Mouse (Mus musculus): ENCODE measurements around the gene G6pdx. TPM values are rescaled to one million over a fixed set of nuclear protein-coding genes. Genes with fewer than 3 reads are reported as not detected.

The G6pdx gene
- 164 and 168 TPM in 2 replicates for total RNA-seq (2014; fragmentation: Nextera tagmentation)
- 120 and 126 TPM in 2 replicates for total RNA-seq (2017)

DNA sequence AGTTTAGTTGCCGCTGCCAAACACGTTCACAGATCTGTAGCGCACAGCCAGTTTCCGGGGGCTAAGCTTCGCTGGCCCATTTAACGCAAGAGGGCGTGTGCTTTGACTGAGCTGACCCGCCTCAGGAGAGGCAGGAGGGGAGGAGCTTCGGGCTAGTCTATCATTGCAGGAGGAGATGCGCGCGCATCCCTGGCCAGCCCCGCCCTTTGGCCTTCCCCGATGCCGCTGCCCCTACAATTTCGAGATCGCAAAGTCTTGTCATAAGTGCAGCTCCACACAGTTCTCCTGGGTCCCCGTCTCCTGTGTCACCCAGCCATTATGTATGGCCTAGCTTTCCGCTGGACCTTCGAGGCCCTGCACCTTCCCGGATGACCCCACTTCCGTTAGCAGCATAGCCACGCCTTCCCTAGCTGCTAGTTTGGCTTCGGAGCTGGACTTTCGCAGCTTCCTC is at the start of gene G6pdx:
Gene G6pdx (minus strand): TSS at position 369 of the 451 bp plus-strand sequence.
- peak; percentile 62 for ATAC-seq (replicated peaks; ENCODE audit: poor library complexity, severe bottlenecking)

DNA sequence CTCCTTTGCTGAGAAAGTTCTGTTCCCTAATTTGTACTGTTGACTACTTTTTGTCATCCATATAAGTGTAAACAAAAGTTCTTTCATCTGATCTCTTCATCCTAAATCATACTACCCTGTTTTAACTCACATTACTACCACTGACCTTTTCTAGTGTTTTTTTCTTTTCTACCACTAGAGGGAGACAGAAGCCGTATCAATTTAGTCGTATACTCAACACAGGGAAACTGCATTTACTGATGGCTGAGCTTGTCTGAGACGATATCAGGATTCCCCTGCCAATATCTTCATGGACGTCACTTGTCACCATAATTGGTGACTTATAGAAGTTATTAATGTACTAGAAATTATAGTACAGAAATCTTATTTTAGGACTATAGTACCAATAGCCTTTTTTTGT is 23.8 kb upstream of the G6pdx start:
- ATAC-seq (replicated peaks; ENCODE audit: poor library complexity, severe bottlenecking) = peak; percentile 52

DNA sequence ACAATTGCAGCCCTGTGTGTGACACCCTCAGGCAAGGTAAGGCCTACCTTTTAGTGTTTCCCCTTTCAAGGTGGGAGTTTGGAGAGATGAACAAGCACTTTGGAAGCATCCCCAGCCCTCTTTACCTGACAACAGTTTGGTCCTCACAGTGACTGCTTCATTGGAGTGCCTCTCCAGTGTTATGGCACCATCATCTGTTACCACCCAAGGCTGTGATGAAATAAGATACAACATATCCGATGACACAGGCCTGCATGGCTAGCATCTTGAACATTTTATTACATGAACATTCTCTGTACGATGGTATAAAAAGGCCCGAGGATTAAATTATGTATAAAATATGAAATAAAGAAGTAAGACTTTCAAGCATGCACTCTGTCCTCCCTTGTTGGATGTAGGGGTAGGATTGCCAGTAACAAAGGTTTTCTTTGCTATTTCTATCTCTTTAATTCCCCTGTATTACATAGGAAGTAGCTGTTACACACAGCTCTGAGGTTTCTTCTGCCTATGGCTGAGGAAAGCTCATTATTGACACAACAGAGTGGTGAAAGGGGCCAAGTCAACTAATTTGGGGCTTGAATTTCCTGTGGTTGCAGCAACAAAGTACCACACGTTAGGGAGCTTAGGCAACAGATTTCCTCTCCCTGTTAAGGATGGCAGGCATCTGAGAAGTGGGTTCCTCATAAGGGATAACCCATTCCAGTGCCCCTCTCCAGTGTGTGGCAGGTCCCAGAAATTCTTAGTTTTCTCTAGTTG is 22.3 kb upstream of the G6pdx start:
- ATAC-seq (replicated peaks; ENCODE audit: poor library complexity, severe bottlenecking) = peak; percentile 98

DNA sequence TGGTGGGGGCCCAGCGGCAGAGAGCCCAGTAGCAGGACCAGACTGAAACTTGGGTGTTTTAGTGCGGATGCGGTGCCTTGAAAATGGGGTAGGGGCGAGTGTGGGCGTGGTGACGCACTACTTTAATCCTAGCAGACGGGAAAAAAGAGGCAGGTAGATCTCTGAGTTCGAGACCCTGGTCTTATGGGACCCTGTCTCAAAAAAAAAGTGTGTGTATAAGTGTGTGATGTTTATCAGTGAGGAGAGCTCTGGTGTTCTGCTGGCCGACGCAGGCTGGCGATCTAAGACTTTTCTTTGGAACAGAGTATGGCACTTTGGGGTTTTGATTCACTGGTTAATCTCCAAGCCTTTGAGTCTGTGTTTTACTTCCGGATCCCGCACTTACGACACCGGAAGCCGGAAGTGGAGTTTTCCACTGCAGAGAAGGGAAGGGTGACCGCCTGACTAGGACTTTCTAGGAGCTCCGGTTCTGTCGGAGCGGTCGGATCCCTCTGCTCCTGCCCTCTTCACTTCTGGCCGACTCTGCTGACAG is 362 bp upstream of the G6pdx start:
- peak; percentile 22 for ATAC-seq (replicated peaks; ENCODE audit: poor library complexity, severe bottlenecking)

DNA sequence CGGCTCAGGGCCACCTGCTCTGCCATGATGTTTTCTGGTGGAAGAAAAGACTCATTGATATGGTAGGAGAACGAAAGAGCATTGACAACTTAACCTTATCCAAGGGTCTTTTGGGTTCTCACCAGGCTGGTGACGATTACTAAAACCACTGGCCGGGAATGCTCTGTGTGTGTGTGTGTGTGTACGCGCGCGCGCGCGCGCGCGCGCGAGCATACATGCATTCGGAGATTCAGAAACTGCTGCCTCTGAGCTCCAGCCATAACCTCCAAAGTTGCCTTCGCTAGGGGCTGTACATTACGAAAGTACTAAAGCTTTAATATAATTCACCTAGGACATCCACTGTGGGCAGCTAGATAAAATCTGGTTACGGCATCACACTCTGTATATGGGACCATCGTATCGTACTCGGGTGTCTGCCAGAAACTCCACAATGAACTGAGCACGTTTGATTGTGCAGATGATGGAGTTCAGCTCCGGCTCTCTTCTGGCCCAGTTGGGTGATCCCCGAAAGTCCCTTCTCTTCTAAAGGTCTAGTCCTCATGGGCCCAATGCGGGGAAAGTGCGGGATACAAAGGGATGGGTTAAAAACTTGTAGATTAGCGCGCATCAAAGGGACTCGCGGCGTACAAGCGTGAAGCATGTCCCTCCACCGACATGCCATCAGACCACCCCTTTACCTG is 708 bp downstream of the G6pdx start:
- no peak for ATAC-seq (replicated peaks; ENCODE audit: poor library complexity, severe bottlenecking)

DNA sequence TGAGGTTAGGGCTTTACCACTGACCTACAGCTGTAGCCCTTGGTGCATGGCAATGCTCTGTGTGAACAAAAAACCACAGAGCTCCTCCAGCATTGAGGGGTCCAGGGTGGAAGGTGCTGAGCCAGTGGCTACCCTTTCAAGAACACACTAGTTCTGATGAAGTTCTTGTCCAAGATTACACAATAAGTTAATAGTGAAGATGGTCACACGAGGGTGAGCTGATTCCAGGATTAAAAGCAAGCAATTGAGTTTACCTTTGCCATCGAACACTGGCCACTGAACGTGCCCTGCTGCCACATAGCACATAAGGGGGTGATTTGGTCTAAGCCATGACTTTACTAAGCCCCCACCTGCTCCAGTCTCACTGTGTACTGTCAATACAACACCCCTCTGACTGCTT is 1.9 kb downstream of the G6pdx start:
- no peak for ATAC-seq (replicated peaks; ENCODE audit: poor library complexity, severe bottlenecking)

DNA sequence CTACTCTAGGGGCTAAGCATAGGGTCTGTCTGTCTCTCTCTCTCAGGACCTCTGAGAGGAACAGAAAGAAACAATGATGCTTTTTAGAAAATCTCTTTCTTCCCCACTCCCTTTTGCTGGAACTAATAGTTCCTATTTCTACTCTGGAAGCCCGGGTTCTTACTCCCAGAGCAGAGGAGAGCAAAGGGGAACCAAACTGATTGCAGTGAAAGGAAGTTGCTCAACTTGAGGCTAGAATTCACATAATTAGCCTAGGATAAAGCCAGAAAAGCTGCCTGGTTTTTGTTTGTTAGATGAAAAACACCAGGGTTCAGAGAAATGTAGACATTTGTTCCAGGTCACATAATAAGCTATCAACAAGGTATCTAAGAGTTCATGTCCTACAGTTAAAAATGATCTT is 2.7 kb downstream of the G6pdx start:
- ATAC-seq (replicated peaks; ENCODE audit: poor library complexity, severe bottlenecking) = peak; percentile 21

DNA sequence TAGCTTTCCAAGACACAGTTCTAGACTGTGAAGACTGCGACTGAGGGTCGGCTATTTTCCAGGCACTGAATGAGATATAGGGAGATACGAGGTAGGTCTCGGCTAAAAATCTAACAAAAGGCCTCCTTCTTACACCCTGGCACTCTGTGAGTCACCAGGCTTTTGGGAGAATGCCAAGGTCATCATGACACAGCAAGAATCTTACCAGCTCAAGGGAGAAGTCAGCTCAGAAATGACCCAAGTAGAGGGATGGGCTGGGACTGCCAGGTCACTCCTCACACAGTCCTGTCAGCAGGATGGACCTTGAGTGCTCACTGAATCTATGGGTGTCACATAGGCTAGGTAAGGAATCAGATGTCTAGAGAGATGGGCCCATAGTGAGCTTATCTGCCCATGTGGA is 3.8 kb downstream of the G6pdx start:
- ATAC-seq (replicated peaks; ENCODE audit: poor library complexity, severe bottlenecking) = peak; percentile 13

DNA sequence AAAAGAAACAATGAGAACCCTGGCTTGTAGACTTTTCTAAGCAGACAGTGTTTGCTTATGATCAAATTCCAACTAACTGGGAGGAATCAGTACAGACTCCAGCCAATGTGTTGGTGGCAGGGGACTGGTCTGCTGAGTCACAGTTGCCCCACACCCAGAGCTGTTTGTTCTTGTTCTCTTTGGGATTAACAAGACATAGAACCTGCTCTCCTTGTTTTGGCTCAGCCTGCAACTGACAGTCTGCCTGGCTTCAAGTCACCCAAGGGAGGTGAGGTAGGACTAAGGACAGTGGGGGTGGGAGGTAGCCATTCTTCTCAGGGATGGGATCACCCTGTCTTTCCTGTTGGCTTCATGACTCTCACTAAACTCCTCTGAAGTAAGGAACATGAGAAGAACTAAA is 4.6 kb downstream of the G6pdx start:
- no peak for ATAC-seq (replicated peaks; ENCODE audit: poor library complexity, severe bottlenecking)

DNA sequence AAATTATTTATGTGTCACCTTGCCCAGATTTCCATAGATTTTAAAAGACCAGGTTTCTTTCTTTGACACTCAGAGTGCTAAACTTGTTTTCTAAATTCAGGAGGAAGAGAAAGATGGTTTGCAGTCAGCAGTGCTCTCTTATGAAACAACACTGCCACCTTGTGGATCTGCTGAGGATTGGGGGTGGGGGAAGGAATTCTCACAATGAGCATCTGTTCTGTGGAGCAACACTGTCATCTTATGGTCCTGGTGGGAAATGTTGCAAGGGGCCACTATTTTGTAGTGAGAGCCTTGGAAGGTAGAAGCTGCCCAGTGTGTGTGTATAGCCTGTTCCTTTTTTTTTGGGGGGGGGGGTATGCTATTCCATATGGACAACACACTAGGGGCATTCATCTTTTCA is 15.6 kb downstream of the G6pdx start:
- peak; percentile 97 for ATAC-seq (replicated peaks; ENCODE audit: poor library complexity, severe bottlenecking)

DNA sequence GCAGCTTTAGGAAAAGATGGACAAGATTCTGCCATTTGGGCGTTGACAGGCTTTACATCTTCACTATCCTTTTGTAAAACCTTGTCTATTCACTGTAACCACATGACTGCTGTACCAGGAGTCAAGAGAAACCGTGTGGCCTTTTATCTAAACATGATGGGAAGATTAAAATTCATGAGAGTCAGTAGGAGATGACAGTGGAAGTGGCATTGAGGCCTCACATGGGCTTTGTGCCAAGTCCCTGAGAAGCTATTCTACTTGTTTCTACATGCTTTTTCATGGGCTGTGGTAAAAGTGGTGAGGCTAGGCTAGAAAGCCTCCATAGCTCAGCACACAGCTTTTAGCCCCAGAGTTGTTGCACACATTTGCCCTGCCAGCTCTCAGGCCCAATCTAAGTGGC is 20.7 kb downstream of the G6pdx start:
- ATAC-seq (replicated peaks; ENCODE audit: poor library complexity, severe bottlenecking) = no peak

DNA sequence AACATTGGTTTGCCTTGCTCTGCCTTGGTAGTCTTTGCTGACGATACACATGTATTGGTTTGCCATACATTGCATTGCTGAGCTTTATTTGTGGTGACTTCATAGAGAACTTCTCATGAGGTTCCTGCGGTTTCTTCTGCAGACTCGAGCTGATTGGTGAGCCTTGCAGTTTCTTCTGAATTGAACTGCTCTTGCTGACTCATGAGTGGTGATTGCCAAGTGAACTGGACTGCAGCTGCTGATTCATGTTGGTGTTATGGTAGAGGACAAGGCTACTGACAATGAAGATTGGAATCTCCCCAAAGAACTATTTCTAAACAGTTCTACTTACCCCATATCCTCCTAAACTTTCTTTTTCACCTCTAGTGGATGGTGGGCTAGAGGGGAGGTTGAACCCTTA is 28.9 kb downstream of the G6pdx start:
- ATAC-seq (replicated peaks; ENCODE audit: poor library complexity, severe bottlenecking) = no peak

DNA sequence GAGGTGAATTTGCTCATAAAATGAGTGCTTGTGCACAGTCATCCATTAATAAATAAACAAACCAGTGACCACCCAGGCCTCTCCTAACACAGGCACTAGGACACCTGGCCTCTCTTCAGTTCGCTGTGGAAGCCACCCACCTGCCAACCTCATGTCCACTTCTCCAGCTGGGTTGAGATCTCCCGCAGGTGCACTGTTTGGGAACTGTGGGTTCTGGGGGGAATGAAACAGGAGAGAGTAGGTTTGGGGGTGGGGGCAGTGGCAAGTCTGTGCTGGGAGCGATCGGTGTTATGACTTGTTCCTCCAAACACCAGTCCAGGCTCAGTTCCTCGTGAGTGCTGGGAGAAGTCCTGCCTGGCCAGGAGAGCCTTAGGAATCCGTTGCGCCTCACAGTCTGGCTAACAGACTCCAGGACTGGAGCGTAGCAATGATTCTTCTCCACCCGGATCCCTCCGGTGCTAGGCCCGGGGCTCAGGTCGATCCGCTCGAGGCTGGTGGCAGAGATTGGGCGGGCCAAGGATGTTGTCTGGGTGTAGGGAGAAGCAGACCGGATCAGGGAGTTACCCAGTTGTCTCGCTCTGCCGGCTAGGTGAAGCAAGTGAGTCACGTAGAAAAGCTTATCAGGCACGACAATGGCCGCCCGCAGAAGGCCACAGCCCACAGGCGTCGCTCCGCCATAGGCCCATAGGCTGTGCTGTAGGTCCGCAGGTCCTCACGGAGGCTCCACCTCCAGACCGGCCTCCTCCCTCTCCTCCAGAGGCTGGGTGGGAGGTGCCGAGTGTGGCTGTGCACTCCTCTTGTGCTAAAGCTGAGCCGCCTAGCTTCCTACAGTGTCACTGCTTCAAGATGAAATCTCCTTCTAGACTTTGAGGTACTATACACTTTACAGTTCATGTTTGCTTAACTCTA is 36.2 kb downstream of the G6pdx start, which contains the start of the genes Fam3a and Ikbkg:
Gene Fam3a (minus strand): TSS at position 738 of the 909 bp plus-strand sequence.
Gene Ikbkg (plus strand): TSS at position 756 of the 909 bp plus-strand sequence.
- peak; percentile 100 for ATAC-seq (replicated peaks; ENCODE audit: poor library complexity, severe bottlenecking)

DNA sequence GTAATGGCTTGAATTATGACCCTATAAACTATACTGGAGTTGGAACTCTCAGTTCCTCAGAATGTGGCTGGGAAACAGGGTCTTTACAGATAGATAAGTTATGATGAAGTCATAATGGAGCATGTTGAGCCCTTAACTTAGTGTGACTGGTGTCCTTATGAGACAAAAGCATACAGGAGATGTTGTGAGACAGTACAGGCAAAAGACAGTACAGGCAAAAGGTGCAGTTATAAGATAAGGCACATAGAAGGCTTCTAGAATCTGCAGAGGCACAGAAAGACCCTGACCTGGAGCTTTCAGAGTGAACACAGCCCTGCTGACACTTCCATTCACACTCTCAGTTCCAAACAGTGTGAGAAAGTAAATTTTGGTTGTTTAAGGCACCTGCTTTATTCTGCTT is 40.8 kb downstream of the G6pdx start:
- ATAC-seq (replicated peaks; ENCODE audit: poor library complexity, severe bottlenecking) = no peak

DNA sequence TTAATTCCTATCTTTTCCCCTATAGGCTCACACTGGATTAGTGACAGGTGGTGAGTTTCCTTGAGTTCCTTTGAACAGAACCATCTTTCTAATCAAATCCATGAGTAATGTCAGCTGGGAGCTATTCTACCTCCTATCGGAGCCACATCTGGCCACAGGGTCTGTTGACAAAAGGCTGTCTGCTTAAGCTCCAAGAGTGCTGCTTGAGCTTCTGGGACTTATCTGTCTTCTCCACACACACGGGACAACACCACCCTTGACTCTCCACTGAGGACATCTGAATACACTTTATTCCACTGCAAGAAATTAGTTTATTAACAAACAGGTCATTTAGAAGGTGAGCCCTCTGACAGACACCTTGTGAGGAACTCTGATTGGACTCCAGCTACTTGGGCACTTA is 44.5 kb downstream of the G6pdx start:
- no peak for ATAC-seq (replicated peaks; ENCODE audit: poor library complexity, severe bottlenecking)

DNA sequence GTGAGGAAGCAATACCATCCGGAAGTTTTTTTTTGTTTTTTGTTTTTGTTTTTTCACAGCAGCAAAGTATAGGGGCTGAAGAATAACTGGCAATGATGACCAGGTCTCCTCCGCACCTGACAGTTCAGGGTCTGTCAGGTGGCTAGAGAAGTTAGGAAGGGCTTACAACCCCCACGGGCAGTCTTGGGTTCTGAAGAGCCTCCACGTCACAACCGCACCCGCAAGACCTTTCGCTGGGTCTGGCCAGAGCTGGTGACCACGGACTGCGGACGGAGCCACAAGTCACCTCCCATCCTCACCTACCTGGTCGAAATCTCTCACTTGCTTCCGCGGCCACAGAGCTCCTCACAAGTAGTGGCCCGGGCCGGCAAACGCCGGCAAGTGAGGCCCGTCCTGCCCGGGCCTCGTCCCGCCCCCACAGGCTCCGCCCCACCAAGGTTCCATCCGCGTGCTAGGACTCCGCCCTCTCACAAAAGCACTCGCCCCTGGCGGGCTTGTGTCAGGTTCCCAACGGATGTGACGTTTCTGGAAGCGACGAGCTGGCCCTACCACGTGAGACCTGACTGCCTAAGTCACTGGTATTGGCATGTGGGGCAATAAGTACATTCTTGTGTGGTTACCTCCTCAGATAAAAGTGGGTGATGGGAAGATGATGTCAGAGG is 56.0 kb downstream of the G6pdx start, which contains the start of the genes Ubl4a and Slc10a3:
Gene Ubl4a (minus strand): TSS at position 331 of the 662 bp plus-strand sequence.
Gene Slc10a3 (minus strand): TSS at position 462 of the 662 bp plus-strand sequence.
- peak; percentile 95 for ATAC-seq (replicated peaks; ENCODE audit: poor library complexity, severe bottlenecking)

DNA sequence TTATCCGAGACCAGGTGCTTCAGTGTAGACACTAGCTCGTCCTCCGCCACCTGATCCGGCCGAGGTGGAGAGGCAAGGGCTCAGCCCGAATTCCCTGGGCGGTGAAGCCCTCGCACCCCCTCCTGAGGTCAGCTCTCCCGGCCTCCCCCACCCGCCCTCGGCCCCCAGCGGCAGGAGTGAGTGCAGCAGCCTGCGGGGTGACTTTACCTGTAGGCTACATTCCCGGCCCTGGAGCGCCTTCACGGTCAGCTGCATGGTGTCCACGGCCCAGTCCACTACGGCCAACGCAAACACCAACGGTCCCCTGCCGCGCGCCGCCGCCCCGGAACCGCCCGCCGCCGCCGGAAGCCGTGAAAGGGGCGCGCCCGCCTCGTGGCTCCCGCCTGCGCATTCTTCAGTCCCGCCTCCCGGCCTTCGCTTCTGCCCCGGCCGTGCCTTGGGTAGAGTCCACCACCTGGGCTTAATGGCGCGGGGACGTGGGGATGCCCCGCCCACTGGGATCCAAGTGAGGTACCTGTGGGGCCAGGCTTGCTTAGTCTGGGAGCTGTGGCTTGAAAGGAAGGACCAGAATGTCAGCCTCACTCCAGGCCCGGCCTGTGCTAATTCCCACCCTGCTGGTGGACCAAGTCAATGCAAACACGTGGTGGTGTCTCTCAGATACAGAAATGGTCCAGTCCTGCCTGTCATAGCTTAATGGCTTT is 60.6 kb downstream of the G6pdx start:
- ATAC-seq (replicated peaks; ENCODE audit: poor library complexity, severe bottlenecking) = peak; percentile 65

DNA sequence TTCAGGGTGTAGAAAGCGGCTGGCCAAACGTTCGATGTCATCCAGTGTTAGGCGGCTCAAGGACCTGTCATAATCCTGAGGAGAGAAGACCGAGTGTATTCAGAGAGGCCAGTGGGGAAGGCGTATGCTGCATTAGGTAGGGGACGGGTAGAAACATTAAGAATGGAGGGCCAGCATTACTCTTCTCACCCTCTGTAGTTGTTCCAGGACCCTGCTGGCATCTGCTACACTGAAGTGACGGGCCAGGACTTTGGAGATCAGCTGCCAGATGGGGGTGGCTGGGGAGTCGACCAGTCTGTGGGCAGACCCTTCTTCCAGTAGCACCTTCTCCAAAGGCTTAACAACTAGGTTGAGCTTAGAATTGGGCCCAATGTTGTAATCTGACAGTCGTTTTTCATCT is 61.5 kb downstream of the G6pdx start:
- no peak for ATAC-seq (replicated peaks; ENCODE audit: poor library complexity, severe bottlenecking)

Data from granulocyte monocyte progenitor cell, adult 5-6 weeks (primary cell).